Mouse (Mus musculus) cerebellum, adult 2 months (tissue): ENCODE results near the gene Arhgap24.

Source experiments
- CTCF ChIP-seq: fragments of 200-500 bp; IDR thresholded peaks from 2 replicates; pipeline ENCODE4 v1.5.1; 2011; ENCODE audit warnings: low read depth, mild to moderate bottlenecking, control low read depth, low read length, moderate library complexity, borderline replicate concordance; ENCODE audit not compliant: insufficient read depth
- POLR2A ChIP-seq: fragments of 200-500 bp; IDR thresholded peaks from 2 replicates; pipeline ENCODE4 v1.6.1; 2011; ENCODE audit warnings: low read length, control low read depth, borderline replicate concordance; ENCODE audit not compliant: insufficient read depth

- TF ChIP-seq CTCF (no peak), POLR2A (no peak)
Measured at GRCm38 (mm10) chr5:102888482-102889162, 407.4 kb downstream of the Arhgap24 start.
